Mouse (Mus musculus): ENCODE data around the gene Parp4. TPM values are rescaled to one million over a fixed set of nuclear protein-coding genes. Genes with fewer than 3 reads are reported as not detected.

Parp4 gene
- total RNA-seq, 2 experiments from 2014 or later, result 4.7 to 5.3 TPM

DNA sequence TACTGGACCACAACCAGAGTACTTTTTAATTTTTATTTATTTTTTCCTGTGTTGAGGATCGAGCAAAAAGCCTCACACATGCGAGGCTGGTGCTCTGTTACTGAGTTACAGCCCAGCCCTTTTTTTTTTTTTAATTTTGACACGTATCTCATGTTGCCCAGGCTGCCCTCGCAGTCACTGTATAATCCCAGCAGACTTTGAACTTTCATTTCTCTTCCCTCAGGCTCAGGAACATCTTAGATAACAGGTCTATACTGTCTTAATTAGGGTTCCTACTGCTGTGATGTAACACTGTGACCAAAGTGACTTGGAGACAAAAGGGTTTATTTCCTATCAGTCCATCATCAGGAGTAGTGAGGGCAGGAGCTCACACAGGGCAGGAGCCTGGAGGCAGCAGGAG is 29.7 kb downstream of the Parp4 start:
- DNase-seq (ENCODE audit: low spot score in 2 of 2), result no peak

DNA sequence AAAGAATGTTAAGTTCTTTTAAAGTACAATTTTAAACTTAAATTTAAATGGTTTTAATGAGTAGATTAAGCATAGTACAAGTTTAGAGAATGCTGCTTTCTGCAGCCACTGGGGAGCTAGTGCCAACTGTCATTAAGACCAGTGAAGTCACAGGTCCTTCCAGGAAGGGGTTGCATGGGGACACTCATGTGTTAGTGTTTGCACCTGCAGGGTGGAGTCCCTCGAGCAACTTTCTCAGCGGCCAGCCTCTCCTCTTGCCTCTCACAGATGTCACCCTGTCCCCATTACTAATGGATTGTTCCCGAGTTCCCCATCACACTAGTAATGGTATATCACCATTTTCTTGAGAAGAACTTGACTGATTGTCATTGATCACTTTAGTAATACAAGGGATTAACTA is 37.8 kb downstream of the Parp4 start:
- DNase-seq (ENCODE audit: low spot score in 2 of 2), result no peak

DNA sequence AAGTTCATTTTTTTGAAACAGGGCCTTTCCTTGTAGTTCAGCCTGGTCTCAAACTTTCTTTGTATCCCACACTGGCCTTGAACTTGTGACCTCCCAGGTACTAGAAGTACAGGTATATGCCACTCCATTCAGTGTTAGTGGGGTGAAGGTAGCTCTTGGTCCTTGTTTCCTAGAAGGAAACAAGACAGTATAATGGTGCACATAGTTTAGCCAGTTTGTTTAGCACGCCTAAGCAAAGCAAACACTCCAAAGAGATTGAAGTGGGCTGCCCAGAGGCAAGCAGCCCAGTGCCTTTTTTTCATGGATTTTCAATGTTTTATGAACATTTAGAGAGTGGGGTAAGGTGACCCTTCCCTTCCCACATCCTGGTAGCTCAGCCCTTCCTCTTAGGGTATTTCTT is 42.1 kb downstream of the Parp4 start:
- DNase-seq (ENCODE audit: low spot score in 2 of 2), result no peak

DNA sequence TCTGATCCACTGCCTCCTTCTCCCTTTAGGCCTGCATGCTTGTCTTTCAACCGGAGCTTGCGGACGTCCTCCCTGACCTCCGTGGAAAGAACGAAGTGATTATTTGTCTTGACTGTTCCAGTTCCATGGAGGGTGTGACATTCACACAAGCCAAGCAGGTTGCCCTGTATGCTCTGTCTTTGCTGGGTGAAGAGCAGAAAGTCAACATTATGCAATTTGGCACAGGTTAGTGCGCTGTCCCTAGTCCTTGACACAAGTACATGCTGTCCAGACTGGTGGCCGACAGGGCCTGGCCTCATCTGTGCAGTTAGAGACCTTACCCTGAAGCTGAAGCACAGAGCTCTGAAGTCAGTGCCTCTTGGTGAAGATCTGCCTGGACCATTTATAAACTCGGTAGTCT is 45.0 kb downstream of the Parp4 start:
- no peak for DNase-seq (ENCODE audit: low spot score in 2 of 2)

DNA sequence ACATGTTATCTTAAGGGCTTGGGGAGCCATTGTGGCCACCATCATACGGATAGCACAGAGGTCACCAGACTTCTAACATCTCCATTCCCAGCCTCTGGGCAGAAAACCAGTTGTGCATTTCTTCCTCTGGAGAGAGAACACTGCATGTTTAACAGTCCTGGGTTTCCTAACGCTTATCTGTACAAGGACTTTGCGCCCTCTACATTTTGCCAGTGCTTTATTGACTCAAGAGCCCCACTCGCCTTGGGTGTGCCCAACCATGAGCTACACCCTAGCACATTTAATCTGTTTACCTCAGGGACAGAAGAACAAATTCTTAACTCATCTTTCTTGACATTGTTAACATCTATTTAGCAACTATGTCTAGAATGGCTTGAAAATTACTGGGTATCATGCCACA is 50.8 kb downstream of the Parp4 start:
- DNase-seq (ENCODE audit: low spot score in 2 of 2), result no peak

DNA sequence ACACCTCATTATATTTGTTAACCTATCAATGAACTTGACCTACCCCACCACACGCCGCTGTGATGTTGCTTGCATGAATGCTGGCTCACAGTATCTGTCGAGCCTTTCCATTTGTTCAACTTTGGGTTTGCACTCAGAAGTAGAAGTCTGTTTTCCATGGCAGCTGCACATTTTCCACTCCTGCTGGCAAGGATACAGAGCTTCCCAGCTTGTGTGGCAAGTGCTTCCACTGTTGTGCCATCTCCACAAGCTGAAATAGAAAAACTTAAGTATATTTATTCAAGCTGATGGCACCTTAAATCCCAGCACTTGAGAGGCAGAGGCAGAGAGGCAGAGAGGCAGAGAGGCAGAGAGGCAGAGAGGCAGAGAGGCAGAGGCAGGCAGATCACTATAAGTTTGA is 52.9 kb downstream of the Parp4 start:
- DNase-seq (ENCODE audit: low spot score in 2 of 2), result peak; percentile 21 to 41

DNA sequence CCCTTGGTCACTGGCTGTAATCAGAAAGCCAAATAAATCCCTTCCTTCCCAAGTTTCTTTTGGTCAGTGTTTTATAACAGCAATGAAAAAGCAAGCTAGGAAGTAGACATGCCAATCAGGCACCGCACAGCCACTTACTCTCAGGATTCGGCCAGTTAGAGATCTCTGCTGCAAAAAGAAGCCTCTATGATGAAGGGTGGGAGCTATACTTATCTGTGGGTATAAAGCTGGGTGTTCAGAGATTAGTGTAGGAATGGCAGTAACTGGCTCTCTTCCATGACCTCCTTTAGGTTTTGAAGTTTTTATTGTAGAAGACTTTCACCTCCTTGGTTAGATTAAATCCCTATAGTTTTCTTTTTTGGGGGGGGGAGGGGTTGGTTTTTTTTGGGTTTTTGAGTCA is 55.7 kb downstream of the Parp4 start:
- DNase-seq (ENCODE audit: low spot score in 2 of 2), result no peak

DNA sequence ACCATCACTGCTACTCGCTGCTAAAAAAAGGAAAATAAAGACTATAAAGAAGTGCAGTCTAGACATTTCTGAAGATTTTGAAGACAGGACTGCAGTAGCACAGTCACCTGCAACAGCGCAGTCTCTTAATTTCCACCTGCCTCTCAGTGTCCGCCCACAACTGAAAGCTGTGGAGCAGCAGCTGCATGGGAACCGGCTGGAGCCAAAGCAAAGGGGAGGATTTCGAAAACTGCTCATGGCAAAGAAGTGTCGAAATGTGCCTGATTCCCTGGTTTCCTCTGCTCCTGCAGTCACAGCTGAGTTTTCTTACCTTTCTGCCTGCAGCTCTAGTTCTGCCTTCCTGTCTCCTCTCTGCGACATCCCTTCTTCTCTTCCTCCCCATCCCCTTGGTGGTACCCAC is 71.8 kb downstream of the Parp4 start:
- no peak for DNase-seq (ENCODE audit: low spot score in 2 of 2)

DNA sequence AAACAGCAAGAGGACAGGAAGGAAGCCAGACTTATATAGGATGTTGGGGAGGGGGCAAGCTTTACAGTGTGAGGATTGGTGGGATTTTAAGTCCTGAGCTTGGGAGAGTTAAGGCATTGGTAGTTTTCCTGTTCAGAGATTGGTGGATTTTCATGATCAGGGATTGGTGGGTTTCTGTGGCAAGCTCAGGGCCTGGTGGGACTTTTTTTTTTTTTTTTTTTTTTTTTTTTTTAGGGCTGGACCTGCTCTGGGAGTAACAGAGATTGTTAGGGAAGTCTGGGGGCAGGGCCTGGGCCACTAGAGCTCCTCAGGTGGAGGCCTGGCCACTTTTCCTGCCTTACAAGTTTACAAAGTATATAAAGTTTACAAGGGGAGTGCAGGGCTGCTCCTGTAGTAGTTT is 74.0 kb downstream of the Parp4 start:
- no peak for DNase-seq (ENCODE audit: low spot score in 2 of 2)

DNA sequence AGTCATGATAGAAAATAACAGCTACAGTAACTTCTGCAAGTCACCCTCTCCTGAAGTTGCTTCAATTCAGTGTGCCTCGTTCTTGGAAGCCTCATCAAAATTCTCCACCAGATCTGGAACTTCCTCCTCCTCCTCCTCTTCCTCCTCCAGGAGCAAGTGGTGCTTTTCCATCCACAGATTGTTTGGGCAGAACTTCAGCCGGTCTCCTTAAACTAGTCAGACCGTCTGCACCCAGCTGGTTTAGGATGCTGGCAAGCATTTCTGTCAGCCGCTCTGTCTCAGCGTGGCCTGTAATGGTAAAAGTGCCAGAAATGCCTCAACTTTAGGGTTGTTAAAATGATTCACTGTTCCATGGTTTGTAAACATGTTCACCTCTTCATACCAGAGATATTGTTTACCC is 90.2 kb downstream of the Parp4 start:
- DNase-seq (ENCODE audit: low spot score in 2 of 2), result peak in 1 of 2 experiments; percentile 37

DNA sequence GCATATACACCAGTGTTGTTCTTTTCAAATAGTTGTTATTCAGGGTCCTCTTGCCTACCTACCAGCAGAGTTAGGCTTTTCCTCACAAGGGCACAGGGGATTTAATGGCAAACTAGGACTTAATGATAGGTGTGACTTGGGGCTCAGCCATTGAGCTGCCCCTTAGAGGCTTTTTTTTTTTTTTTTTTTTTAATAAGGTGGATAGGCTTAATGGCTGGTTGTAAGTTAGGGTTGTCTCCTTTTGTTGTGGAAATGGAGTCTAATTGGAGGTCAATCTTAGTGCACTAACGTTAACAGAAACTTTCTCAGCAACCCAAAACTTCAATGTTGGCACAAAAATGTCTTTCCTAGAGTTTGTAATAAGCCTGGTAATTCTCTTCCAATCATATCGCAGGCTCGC is 91.5 kb downstream of the Parp4 start:
- DNase-seq (ENCODE audit: low spot score in 2 of 2), result no peak

DNA sequence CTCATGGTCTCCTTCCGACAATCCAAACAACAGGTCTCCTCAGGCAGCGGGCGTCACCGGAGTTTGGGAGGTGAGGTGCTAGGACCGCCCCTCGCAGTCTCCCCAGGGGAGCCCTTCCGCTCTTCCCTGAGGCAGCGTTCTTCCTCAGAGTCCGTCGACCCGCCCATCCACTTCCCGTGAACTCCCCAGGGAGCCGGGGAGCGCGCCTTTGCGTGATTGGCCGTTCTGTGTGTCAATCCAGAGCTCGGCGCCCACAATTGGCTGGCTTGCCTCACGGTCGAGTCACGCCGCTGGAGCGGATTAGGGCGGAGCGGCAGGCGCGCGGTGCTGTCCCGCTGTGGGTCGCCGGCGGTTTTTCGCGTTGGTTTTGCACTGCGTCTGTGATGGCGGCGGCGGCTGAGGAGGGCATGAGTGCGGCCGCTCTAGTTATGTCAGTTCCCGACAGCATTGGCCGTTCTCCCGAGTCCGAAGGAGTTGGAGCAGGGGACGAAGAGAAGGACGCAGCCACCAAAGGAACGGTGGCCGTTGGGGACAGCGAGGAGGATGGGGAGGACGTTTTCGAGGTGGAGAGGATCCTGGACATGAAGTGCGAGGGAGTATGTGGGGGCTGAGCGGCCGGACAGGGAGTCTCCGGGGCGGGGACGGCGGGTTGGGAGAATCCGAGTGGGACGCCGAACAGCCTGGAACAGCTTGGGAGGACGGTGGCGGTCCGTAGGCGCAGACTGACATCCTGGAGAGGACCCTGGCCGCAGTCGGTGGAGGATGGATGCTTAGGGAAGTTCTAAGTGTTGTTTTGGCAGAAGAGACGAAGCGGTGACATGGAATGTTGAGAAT is 92.8 kb downstream of the Parp4 start, which contains the start of gene Mphosph8:
TSS of gene Mphosph8 (plus strand) at position 280 of the 834 bp plus-strand sequence.
- peak; percentile 100 for DNase-seq (ENCODE audit: low spot score in 2 of 2)

DNA sequence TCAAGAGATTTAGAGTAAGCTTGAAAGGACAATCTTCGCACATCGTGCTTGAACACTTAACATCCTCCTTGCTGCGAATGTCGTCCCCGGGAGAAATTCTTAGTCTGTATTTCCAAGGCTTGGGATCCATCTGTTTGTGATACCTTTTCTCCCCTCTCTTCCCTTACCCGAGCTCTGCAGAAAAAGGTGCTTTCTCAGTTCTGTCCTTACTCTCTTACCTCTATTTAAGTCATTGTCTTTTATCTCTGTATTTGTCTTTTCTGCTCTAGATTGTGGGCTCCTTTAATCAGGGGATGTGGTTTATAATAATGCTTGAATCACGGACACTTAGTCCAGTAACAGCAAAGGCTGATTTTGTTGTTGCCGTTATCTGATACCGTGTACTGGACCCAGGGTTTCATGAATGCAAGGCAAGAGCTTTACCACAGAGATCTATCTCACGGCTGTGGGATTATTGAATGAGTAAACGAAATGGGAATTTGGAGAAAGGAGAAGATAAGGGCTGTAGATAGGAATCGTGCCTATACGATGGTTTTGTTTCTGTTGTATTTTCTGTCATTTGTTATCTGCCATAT is 93.7 kb downstream of the Parp4 start:
- DNase-seq (ENCODE audit: low spot score in 2 of 2), result no peak

DNA sequence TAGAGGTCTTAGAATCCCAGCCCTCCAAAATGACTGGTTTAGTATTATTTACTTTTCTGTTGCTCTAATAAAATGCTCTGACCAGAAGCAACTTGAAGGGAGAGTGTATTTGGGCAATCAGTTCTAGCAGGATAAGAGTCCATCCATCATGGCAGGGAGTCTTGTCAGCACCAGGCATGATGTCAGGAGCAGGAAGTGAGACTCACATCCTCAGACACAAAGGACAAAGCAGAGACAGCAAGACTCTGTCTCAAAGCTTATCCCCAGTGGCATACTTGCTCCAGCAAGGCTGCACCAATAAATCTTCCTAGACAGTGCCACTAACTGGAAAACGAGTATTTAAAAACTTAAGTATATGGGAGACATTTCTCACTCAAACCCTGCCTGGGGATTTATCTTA is 110.0 kb downstream of the Parp4 start:
- no peak for DNase-seq (ENCODE audit: low spot score in 2 of 2)

DNA sequence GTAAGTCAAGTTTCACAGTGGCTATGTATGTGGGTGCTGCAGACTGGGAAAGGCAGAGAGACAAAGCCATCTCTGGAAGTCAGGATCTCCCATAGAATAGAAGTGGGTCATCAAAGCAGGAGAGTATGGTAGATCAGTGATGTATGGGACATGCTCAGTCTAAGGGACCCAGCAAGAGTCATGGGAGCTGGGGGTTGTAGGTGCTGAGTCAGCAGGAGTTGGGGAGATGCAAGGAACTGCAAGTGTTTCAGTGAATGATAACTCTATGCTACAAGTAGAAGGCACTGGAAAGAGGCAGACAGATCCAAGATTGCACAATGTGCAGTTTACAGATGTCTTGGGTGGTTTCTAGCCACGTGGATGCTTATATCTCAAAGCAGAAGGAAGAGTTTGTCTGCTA is 113.7 kb downstream of the Parp4 start:
- no peak for DNase-seq (ENCODE audit: low spot score in 2 of 2)

DNA sequence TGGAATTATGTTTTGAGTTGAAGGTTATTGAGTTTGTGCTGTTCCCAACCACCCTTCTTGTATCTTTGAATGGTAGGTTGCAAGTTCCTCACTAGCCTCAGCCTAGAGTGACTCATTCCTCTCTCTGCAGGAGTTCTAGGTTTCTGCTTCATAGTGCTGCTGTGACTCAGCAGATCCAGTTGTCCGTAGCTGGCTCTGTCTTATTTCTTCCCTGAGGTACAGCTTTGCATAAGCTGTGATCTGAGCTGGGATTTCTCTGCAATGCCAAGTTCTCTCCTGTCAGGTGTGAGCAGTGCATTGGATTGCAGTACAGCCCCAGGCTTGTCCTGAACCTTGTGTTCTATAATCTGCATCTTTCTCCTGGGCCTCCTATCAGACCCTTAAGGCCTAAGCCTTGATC is 114.3 kb downstream of the Parp4 start:
- DNase-seq (ENCODE audit: low spot score in 2 of 2), result no peak

DNA sequence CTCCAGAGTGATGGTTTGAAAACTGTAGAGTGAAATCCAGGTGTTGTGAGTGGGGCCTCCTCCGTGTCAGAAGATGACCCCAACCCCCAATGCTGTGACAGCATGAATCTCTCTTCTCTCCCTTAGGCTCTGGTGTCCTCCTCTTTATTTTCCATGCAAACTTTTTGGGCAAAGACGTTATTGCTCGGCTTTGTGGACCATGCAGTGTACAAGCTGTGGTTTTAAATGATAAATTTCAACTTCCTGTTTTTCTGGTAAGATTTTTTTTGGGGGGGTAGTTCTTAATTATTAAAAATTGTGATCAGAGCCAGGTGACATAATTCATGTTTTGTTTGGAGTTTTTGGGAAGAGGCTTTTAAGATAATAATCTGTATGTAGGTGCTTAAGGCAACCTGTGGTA is 120.1 kb downstream of the Parp4 start:
- DNase-seq (ENCODE audit: low spot score in 2 of 2), result no peak

DNA sequence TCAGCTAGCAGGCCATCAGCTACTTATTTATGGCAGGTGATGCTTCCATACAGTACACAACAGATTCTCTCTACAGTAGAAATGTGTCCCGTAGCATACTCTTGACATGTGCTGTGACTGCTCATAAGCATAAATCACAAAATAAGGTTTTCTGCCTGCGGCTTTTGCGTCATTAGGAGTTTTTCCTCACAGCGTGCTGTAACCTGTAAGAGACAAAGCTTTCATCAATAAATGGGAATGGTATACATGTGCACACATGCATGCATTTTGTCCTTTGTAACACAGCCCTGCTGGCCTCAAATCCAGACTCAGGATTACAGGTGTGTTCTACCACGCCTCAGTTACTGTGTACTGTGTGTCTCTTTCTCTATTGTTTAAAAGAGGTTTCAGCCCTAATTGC is 122.4 kb downstream of the Parp4 start:
- DNase-seq (ENCODE audit: low spot score in 2 of 2), result no peak

DNA sequence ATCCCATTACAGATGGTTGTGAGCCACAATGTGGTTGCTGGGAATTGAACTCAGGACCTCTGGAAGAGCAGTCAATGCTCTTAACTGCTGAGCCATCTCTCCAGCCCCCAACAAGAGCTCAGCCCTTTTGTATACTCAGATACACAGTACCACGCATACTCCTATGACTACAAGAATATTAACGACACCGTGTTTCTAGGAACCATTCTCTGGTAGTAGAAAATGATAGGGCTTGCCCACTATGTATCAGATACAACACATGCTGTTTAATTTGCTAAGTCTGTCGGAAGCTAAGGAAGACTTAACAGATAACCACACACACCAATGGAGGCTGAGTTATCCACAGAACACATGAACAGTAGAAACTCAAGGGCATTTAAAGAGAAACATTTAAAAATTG is 127.2 kb downstream of the Parp4 start:
- no peak for DNase-seq (ENCODE audit: low spot score in 2 of 2)

DNA sequence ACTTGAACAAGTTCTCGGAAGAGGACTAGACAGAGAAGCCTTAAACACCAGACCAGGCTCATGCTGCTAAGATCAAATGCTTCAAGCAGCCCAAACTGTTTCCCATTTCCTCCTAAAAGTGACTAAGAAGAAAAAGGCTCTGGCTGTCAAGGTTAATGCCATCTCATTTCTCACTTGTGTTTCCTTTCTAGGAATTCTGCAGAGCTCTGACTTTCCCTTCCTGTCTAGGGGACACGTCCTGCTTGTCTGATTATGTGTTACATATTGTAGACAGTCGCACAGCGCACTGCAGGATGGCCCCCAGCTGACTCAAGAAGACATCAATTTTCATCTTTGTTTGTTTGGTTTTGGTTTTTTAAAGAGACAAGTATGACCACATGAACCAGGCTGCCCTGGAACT is 130.3 kb downstream of the Parp4 start:
- DNase-seq (ENCODE audit: low spot score in 2 of 2), result no peak

Measured in layer of hippocampus, postnatal 14 days (tissue).